Mouse (Mus musculus): ENCODE measurements around the gene Lef1.

The Lef1 gene

DNA sequence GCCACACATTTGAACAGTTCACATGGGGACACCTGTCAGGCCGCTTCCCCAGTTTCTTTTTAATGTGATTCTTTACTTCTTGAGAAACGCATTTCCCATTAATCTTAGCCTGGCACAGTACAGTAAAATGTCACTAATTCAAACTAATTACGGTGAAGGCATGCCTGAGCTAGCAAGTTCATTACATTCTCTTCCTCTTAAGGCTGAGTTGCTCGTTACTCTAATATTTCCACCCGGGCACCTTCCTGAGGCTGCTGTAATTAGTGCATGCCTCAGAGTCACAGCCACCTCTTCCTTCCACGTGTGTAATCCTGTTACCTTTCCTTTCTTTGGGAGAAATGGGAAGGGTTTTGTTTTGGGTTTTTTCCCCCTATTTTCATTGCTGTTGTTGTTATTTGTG is 71.9 kb downstream of the Lef1 start:
- ATAC-seq (ENCODE audit: insufficient number of reproducible peaks, low FRiP score, low TSS enrichment) = no peak

GRCm38 (mm10) chr3:131186193-131186592 is 75.9 kb downstream of the Lef1 start:
- no peak for ATAC-seq (ENCODE audit: insufficient number of reproducible peaks, low FRiP score, low TSS enrichment)

- no peak for ATAC-seq (ENCODE audit: insufficient number of reproducible peaks, low FRiP score, low TSS enrichment)
These were observed 80.0 kb downstream of the Lef1 start for GRCm38 (mm10) chr3:131190239-131190638.

- no peak for ATAC-seq (ENCODE audit: insufficient number of reproducible peaks, low FRiP score, low TSS enrichment)
These were observed 80.5 kb downstream of the Lef1 start for GRCm38 (mm10) chr3:131190671-131191367.

DNA sequence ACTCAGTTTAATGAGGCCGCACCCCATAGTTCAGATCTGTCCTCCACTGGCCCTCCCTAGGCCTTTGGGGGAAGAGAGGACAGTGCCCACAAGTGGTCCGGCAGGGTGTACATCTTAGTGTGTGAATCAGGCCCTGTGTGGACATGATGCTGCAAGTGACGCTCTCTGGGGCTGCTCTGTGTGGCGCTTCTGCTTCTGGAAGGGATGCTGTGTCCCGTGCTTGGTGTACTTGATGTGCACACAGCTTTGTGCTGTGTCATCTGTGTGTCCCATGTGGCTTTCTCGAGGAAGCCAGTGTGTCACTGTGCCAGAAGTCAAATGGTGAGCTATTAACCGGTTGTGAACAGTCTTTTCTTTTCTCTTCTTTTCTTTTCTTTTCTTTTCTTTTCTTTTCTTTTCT is 81.2 kb downstream of the Lef1 start:
- ATAC-seq (ENCODE audit: insufficient number of reproducible peaks, low FRiP score, low TSS enrichment) = no peak

DNA sequence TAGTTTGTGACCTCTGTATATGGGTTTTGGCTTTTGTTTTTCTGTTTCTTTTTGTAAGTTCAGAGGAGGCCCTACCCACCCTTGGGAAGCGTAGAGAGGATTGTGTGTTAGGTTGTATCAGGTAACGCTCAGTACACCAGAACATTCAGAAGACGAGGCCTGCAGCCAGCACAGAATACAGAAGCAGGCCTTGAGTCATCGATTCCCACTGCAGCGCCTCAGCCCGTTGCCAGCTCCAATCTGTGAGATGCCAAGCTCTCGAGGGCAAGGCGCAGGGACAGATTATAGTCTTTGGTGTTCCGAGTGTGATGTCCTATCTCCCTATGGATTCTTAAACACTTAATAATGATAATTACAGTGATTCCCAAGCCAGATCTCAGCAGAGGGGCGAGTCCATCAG is 85.8 kb downstream of the Lef1 start:
- ATAC-seq (ENCODE audit: insufficient number of reproducible peaks, low FRiP score, low TSS enrichment) = no peak

DNA sequence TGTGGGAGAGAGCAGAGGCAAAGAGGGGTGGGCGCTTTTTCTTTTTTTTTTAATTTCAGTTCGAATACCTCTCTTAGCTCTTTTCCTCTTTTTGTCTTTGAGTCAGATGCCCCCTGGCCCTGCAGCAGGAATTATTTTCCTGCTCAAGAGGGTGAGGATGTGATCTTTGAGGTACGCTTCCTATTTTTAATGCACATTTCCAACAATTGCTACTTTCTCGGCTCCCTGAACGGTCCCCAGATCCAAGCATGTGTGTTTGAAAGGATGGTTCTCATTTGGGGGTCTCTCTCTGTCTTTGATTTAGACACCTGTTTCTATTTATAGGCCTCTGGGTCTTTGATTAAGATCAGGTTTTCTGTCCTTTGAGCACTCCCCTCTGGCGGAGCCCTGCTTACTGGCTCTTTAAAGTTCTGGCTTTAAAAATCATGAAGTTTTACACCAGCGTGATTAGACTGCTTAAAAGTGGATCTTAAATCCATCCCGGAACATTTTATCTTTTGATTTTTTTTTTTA is 86.3 kb downstream of the Lef1 start:
- no peak for ATAC-seq (ENCODE audit: insufficient number of reproducible peaks, low FRiP score, low TSS enrichment)

- ATAC-seq (ENCODE audit: insufficient number of reproducible peaks, low FRiP score, low TSS enrichment) = no peak
These were observed 88.7 kb downstream of the Lef1 start for GRCm38 (mm10) chr3:131198991-131199390.

- ATAC-seq (ENCODE audit: insufficient number of reproducible peaks, low FRiP score, low TSS enrichment) = no peak
These were observed 89.5 kb downstream of the Lef1 start for GRCm38 (mm10) chr3:131199590-131200288.

GRCm38 (mm10) chr3:131202311-131202710 is 92.0 kb downstream of the Lef1 start:
- no peak for ATAC-seq (ENCODE audit: insufficient number of reproducible peaks, low FRiP score, low TSS enrichment)

- ATAC-seq (ENCODE audit: insufficient number of reproducible peaks, low FRiP score, low TSS enrichment) = no peak
These were observed 97.6 kb downstream of the Lef1 start for GRCm38 (mm10) chr3:131207846-131208245.

DNA sequence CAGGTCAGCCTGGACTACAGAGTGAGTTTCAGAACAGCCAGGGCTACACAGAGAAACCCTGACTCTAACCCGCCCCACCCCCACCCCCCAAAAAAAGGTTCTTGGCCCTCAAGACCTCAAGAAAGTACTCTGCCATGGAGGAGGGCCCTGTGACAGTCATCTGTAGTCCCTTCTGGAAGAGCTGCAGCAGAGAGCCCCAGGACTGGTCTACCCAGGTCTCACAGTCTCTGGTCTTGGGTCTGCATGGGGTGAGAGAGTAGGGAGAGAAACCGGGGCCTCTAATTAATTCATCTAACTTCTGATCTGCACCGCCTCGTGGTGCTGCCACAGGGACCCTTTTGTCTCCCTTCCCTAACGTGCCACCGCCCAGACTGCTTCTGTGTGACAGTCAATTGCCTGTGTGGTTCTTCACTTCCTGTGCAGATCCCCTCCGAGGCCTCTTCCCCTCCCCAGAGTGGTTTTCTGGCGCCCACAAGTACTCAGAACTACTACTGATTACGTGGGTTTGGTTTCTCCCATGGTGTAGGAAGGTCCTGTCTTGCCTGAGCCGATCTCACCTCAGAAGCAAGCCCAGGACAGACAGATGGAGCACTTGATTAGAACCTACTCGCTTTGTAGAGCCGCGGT is 98.1 kb downstream of the Lef1 start:
- ATAC-seq (ENCODE audit: insufficient number of reproducible peaks, low FRiP score, low TSS enrichment) = no peak

GRCm38 (mm10) chr3:131212200-131212599 is 101.9 kb downstream of the Lef1 start:
- no peak for ATAC-seq (ENCODE audit: insufficient number of reproducible peaks, low FRiP score, low TSS enrichment)

DNA sequence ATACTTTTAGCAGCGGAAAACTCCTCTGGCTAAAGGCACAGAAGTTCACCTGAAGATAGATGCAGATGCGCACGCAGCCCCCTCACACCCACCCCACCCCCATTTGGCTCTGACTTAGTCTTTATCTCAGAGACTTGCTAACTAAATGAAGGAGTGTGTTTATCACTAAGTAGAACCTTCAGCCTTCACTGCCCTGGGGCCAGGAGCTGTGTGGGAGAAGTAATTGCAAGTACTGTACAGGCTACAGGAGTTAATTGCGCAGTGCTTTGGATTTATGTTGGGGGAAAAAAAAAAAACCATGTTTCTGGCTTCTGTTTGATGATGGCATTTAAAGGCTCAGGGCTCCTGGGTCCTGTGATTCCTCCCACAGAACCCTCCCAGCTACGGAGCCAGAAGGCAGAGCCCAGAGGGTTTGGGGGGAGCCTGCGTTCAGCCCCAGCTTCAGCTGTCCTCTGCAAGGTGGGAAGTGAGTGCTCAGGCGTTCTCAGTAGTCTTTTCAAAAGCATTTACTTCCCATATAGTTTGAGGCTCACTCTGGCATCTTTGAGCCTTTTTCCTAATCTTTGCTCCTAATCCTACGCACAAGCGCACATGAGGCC is 103.9 kb downstream of the Lef1 start:
- ATAC-seq (ENCODE audit: insufficient number of reproducible peaks, low FRiP score, low TSS enrichment) = no peak

DNA sequence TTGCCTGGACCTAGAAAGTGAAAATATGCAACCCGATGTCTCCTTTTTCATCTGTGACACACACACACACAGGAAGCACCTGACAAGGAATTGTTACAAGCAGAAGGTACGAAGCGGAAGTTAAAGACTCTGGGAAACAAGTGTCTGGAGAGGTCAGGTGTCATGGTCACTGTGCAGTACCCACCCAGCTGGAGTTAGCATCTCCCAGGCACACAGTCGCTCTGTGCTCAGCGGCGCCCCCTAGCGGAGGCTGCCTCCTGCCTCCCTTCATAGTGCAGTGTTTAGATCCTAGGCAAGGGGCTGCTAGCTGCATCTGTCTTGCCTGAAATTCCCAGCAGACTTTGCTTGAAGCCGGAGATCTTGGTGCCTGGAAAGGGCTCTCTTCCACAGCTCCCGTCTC is 104.6 kb downstream of the Lef1 start:
- no peak for ATAC-seq (ENCODE audit: insufficient number of reproducible peaks, low FRiP score, low TSS enrichment)

DNA sequence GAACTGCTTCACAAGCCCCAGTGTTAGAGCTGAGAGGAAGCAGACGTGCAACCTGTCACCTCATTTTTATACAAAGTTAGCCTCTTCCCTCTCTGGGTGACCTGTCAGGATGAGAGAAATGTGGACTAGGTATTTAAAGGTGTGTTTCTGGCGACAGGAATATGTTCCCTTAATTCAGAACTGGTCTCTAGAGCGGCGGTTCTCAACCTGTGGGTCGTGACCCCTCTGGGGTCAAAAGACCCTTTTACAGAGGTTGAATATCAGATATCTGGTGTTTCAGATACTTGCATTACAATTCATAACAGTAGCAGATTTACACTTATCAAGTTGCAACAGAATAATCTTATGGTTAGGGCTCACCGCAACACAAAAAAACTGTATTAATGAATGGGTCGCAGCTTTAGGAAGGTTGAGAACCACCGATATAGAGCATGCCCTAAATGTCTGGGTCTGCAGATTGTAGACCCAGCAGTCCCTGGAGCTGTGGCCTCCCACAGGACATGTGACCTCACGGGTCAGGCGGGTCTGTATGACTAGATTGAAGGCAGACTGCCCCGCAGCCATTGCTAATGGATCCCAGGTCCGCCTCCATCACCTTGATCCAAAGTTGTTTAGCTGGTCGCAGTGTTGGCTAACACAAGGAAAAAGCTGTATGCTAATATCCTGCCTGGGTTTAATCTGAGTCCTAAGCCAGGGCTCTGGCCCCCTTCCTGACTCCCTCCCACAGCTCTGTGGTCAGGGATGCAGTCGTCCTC is 108.5 kb downstream of the Lef1 start:
- ATAC-seq (ENCODE audit: insufficient number of reproducible peaks, low FRiP score, low TSS enrichment) = no peak

GRCm38 (mm10) chr3:131228083-131228482 is 117.8 kb downstream of the Lef1 start:
- ATAC-seq (ENCODE audit: insufficient number of reproducible peaks, low FRiP score, low TSS enrichment) = no peak

GRCm38 (mm10) chr3:131237061-131237460 is 126.8 kb downstream of the Lef1 start:
- ATAC-seq (ENCODE audit: insufficient number of reproducible peaks, low FRiP score, low TSS enrichment) = no peak

GRCm38 (mm10) chr3:131237785-131238633 is 127.7 kb downstream of the Lef1 start:
- peak; percentile 73 for ATAC-seq (ENCODE audit: insufficient number of reproducible peaks, low FRiP score, low TSS enrichment)
